Mouse (Mus musculus) embryonic facial prominence, embryonic 14.5 days (tissue): ENCODE measurements at regions not wholly inside any gene's neighbourhood (a gene's known extent, or its start where the extent isn't known, plus 50 kb on each side); places are given as distances from the start of the nearest gene placed in this dataset.

ENCODE experiments used
- ATAC-seq: fragments of 200-750 bp; cut with Nextera tagmentation; 2 replicates; pipeline ENCODE4 v1.8.0; 2017; ENCODE audit warnings: low read depth, moderate number of reproducible peaks, moderate TSS enrichment
- DNase-seq: peaks from one replicate; pipeline ENCODE4 v3.0.0-alpha.2; 2015; ENCODE audit warnings: low spot score
- H3K27ac ChIP-seq: fragments of 300-500 bp; sonication (generic); replicated peaks from 2 replicates; pipeline ENCODE4 v1.5.1; 2014; ENCODE audit warnings: low read depth, mild to moderate bottlenecking, low read length, moderate library complexity
- H3K27me3 ChIP-seq: fragments of 300-500 bp; sonication (generic); replicated peaks from 2 replicates; pipeline ENCODE4 v1.6.1; 2014; ENCODE audit warnings: low read length; ENCODE audit not compliant: control insufficient read depth, insufficient read depth
- H3K36me3 ChIP-seq: fragments of 300-500 bp; sonication (generic); 2 replicates; pipeline ENCODE4 v1.6.1; 2014; ENCODE audit warnings: low read length, mixed read lengths; ENCODE audit not compliant: control insufficient read depth, insufficient read depth
- H3K4me1 ChIP-seq: fragments of 300-500 bp; sonication (generic); 2 replicates; pipeline ENCODE4 v1.6.1; 2014; ENCODE audit warnings: antibody characterized with exemption, low read length; ENCODE audit not compliant: control insufficient read depth, insufficient read depth
- H3K4me2 ChIP-seq: fragments of 300-500 bp; sonication (generic); 2 replicates; pipeline ENCODE4 v1.6.1; 2014; ENCODE audit warnings: low read depth, mild to moderate bottlenecking, low read length, moderate library complexity, mixed read lengths
- H3K4me3 ChIP-seq: fragments of 300-500 bp; sonication (generic); 2 replicates; pipeline ENCODE4 v1.5.1; 2014; ENCODE audit warnings: low read depth, mild to moderate bottlenecking, low read length
- H3K9ac ChIP-seq: fragments of 300-500 bp; sonication (generic); 2 replicates; pipeline ENCODE4 v1.6.1; 2014; ENCODE audit warnings: low read depth, mild to moderate bottlenecking, low read length, moderate library complexity, mixed read lengths
- H3K9me3 ChIP-seq: fragments of 300-500 bp; sonication (generic); 2 replicates; pipeline ENCODE4 v1.6.1; 2016; ENCODE audit warnings: low read length; ENCODE audit not compliant: control insufficient read depth
- WGBS: fragments of 180-500 bp; shearing (Covaris S2); extraction: QIAGEN DNeasy Blood & Tissue Kit; methylation state at CpG from one replicate; pipeline ENCODE4 v1.1.7; 2014; 5-methylcytosine and 5-hydroxymethylcytosine counted together

GRCm38 (mm10) chr11:113056042-113056632 lies 274.1 kb downstream of the Sox9 start:
- DNase-seq: no peak
- H3K9me3 ChIP-seq: no peaks in the 10 kb centered on the region
- H3K27me3 ChIP-seq: no peaks in the 10 kb centered on the region
- no peak overlapping the region for H3K4me3 ChIP-seq
- no peak overlapping the region for H3K27ac ChIP-seq
- no peak overlapping the region for H3K9ac ChIP-seq
- WGBS: 64% methylated on average over 12 of the region's 12 CpGs
- no peaks in the 10 kb centered on the region for H3K36me3 ChIP-seq
- no peak for ATAC-seq
- no peak overlapping the region for H3K4me2 ChIP-seq
- H3K4me1 ChIP-seq: peaks cover 11% of the 10 kb centered on the region

- ATAC-seq (no peak; the same call in 1 of the 2 replicates), DNase-seq (peak; percentile 76)
- no peak overlapping the region for H3K4me2 ChIP-seq
- H3K4me1 ChIP-seq: peaks cover 11% of the 10 kb centered on the region
- no peak overlapping the region for H3K4me3 ChIP-seq
- WGBS: 13% methylated on average over 5 of the region's 5 CpGs
- no peak overlapping the region for H3K9ac ChIP-seq
- H3K27ac ChIP-seq: no peak overlapping the region
- H3K36me3 ChIP-seq: no peaks in the 10 kb centered on the region
- H3K27me3 ChIP-seq: no peaks in the 10 kb centered on the region
- H3K9me3 ChIP-seq: no peaks in the 10 kb centered on the region
Measured at GRCm38 (mm10) chr11:113056824-113057223, 274.8 kb downstream of the Sox9 start.

GRCm38 (mm10) chr11:113070365-113070764 lies 288.3 kb downstream of the Sox9 start:
- no peak for ATAC-seq
- Histone ChIP-seq H3K9me3 (no peaks in the 10 kb centered on the region), H3K27ac (no peak overlapping the region), H3K4me3 (no peak overlapping the region), H3K27me3 (no peaks in the 10 kb centered on the region), H3K9ac (no peak overlapping the region), H3K36me3 (no peaks in the 10 kb centered on the region), H3K4me2 (no peak overlapping the region), H3K4me1 (no peaks in the 10 kb centered on the region)
- 81% methylated on average over 4 of the region's 4 CpGs for WGBS
- no peak for DNase-seq

GRCm38 (mm10) chr11:113071942-113072341 lies 289.9 kb downstream of the Sox9 start:
- no peak overlapping the region for H3K9ac ChIP-seq
- no peak overlapping the region for H3K27ac ChIP-seq
- H3K4me2 ChIP-seq: no peak overlapping the region
- H3K36me3 ChIP-seq: no peaks in the 10 kb centered on the region
- ATAC-seq (no peak), DNase-seq (no peak)
- H3K4me3 ChIP-seq: no peak overlapping the region
- no peaks in the 10 kb centered on the region for H3K4me1 ChIP-seq
- 40% methylated on average over 10 of the region's 10 CpGs for whole genome bisulfite sequencing
- no peaks in the 10 kb centered on the region for H3K27me3 ChIP-seq
- H3K9me3 ChIP-seq: no peaks in the 10 kb centered on the region

- DNase-seq (no peak), ATAC-seq (no peak)
- Histone ChIP-seq H3K4me1 (no peaks in the 10 kb centered on the region), H3K4me2 (no peak overlapping the region), H3K4me3 (no peak overlapping the region), H3K9me3 (no peaks in the 10 kb centered on the region), H3K27ac (no peak overlapping the region), H3K36me3 (no peaks in the 10 kb centered on the region), H3K9ac (no peak overlapping the region), H3K27me3 (no peaks in the 10 kb centered on the region)
- 92% methylated on average over 9 of the region's 9 CpGs for WGBS
Measured at GRCm38 (mm10) chr11:113074328-113074727, 292.3 kb downstream of the Sox9 start.

GRCm38 (mm10) chr11:113076371-113076770 lies 294.3 kb downstream of the Sox9 start:
- no peaks in the 10 kb centered on the region for H3K36me3 ChIP-seq
- DNase-seq: no peak
- H3K4me1 ChIP-seq: no peaks in the 10 kb centered on the region
- no peak overlapping the region for H3K4me2 ChIP-seq
- no peaks in the 10 kb centered on the region for H3K27me3 ChIP-seq
- no peak overlapping the region for H3K4me3 ChIP-seq
- H3K9me3 ChIP-seq: no peaks in the 10 kb centered on the region
- no peak overlapping the region for H3K9ac ChIP-seq
- 94% methylated on average over 4 of the region's 4 CpGs for WGBS
- no peak for ATAC-seq
- H3K27ac ChIP-seq: no peak overlapping the region

- ATAC-seq: no peak
- Histone ChIP-seq H3K27ac (no peak overlapping the region), H3K4me2 (no peak overlapping the region), H3K27me3 (no peaks in the 10 kb centered on the region), H3K9me3 (no peaks in the 10 kb centered on the region), H3K4me1 (no peaks in the 10 kb centered on the region), H3K36me3 (no peaks in the 10 kb centered on the region), H3K9ac (no peak overlapping the region), H3K4me3 (no peak overlapping the region)
- DNase-seq: no peak
- WGBS: 95% methylated on average over 2 of the region's 2 CpGs
Measured at GRCm38 (mm10) chr11:113080311-113080710, 298.3 kb downstream of the Sox9 start.

- Histone ChIP-seq H3K27me3 (no peaks in the 10 kb centered on the region), H3K4me3 (no peak overlapping the region), H3K4me2 (no peak overlapping the region), H3K27ac (no peak overlapping the region), H3K9me3 (no peaks in the 10 kb centered on the region), H3K4me1 (no peaks in the 10 kb centered on the region), H3K36me3 (no peaks in the 10 kb centered on the region), H3K9ac (no peak overlapping the region)
- no peak for ATAC-seq
- WGBS: 71% methylated on average over 6 of the region's 6 CpGs
- DNase-seq: no peak
Measured at GRCm38 (mm10) chr11:113084442-113084841, 302.4 kb downstream of the Sox9 start.

GRCm38 (mm10) chr11:113085556-113085955 lies 303.5 kb downstream of the Sox9 start:
- Histone ChIP-seq H3K9ac (no peak overlapping the region), H3K27ac (no peak overlapping the region), H3K27me3 (no peaks in the 10 kb centered on the region), H3K36me3 (no peaks in the 10 kb centered on the region), H3K4me1 (no peaks in the 10 kb centered on the region), H3K4me3 (no peak overlapping the region), H3K9me3 (no peaks in the 10 kb centered on the region), H3K4me2 (no peak overlapping the region)
- DNase-seq (no peak), ATAC-seq (no peak)
- 75% methylated on average over 9 of the region's 9 CpGs for WGBS
